In the genomic region with DNA sequence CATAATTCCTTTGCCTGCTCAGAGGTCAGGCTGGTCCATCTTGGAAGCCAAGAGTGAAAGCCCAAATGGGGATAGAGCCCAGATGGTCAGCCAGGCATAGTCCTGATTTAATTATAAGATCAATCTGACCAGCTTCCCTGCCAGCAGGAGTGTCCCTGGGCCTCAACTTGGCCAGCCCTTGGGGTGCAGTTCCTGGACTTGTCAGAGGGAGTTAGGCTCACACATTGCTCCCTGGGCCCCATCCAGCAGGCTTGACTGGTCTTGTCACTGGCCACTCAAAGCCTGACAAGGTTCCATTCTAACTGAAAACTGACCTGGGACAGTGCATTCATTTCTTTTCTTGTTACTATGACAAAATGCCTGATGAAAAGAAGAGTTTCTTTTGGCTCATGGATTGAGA, we compare ENCODE assay signal across 22 mouse cellular contexts. TPM values are rescaled to one million over a fixed set of nuclear protein-coding genes. Genes with fewer than 3 reads are reported as not detected.
A peak's percentile ranks its signal among the peaks of the same experiment; 100 is the strongest.
DNase-seq lines count a peak whose midpoint lies in the region; ATAC-seq and TF ChIP-seq lines count a peak whose summit lies in the region.
"Had no signal": no experiment of that assay in that cellular context is flagged by ENCODE, and none has a peak within 500 bp of the region (broad histone marks: within the 10 kb centered on the region; RNA-seq: fewer than 3 reads in every experiment).

No protein-coding gene starts in this region.

- no peaks in the 10 kb centered on the region for H3K9me3 ChIP-seq in lung, postnatal 0 days (ENCODE audit: low read length)
- H3K9me3 ChIP-seq in hindbrain, postnatal 0 days (ENCODE audit: low read length): no peaks in the 10 kb centered on the region
- H3K9me3 ChIP-seq: embryonic facial prominence, embryonic 10.5 days; forebrain, embryonic 15.5 days; hindbrain, embryonic 12.5 days; limb, embryonic 10.5 days had no signal

- H3K4me1 ChIP-seq in lung, postnatal 0 days (ENCODE audit: insufficient read depth, low read depth, low read length): no peaks in the 10 kb centered on the region
- no peaks in the 10 kb centered on the region for H3K4me1 ChIP-seq in lung, adult 2 months (ENCODE audit: control insufficient read depth, insufficient read depth, low read length)
- no peaks in the 10 kb centered on the region for H3K4me1 ChIP-seq in hindbrain, postnatal 0 days (ENCODE audit: insufficient read depth, low read length)
- H3K4me1 ChIP-seq: embryonic facial prominence, embryonic 10.5 days; forebrain, embryonic 15.5 days; hindbrain, embryonic 12.5 days; limb, embryonic 10.5 days had no signal

- no peak overlapping the region for H3K4me3 ChIP-seq in lung, postnatal 0 days (ENCODE audit: low read depth, low read length)
- H3K4me3 ChIP-seq in lung, adult 2 months (replicated peaks; ENCODE audit: extremely low read depth, low read depth, low read length): no peak overlapping the region
- no peak overlapping the region for H3K4me3 ChIP-seq in hindbrain, postnatal 0 days (ENCODE audit: low read length)
- H3K4me3 ChIP-seq: embryonic facial prominence, embryonic 10.5 days; forebrain, embryonic 15.5 days; hindbrain, embryonic 12.5 days; left cerebral cortex, adult 2 months; limb, embryonic 10.5 days had no signal

- H3K27me3 ChIP-seq in lung, postnatal 0 days (replicated peaks; ENCODE audit: insufficient read depth, low read length): no peaks in the 10 kb centered on the region
- H3K27me3 ChIP-seq in hindbrain, postnatal 0 days (ENCODE audit: insufficient read depth, low read length): no peaks in the 10 kb centered on the region
- H3K27me3 ChIP-seq: forebrain, embryonic 15.5 days; hindbrain, embryonic 12.5 days had no signal

- no peak overlapping the region for H3K27ac ChIP-seq in lung, postnatal 0 days (ENCODE audit: low read length)
- H3K27ac ChIP-seq in hindbrain, postnatal 0 days: no peak overlapping the region
- H3K27ac ChIP-seq: embryonic facial prominence, embryonic 10.5 days; forebrain, embryonic 15.5 days; hindbrain, embryonic 12.5 days; left cerebral cortex, adult 2 months; limb, embryonic 10.5 days had no signal

- H3K36me3 ChIP-seq in lung, postnatal 0 days (ENCODE audit: insufficient read depth, low read length): no peaks in the 10 kb centered on the region
- no peaks in the 10 kb centered on the region for H3K36me3 ChIP-seq in hindbrain, postnatal 0 days (ENCODE audit: insufficient read depth, low read length)
- H3K36me3 ChIP-seq: embryonic facial prominence, embryonic 10.5 days; forebrain, embryonic 15.5 days; hindbrain, embryonic 12.5 days; limb, embryonic 10.5 days had no signal

- no peak overlapping the region for H3K4me2 ChIP-seq in lung, postnatal 0 days (replicated peaks; ENCODE audit: low read depth, low read length)
- no peak overlapping the region for H3K4me2 ChIP-seq in hindbrain, postnatal 0 days (ENCODE audit: low read depth, low read length)
- H3K4me2 ChIP-seq: forebrain, embryonic 15.5 days; hindbrain, embryonic 12.5 days; midbrain, embryonic 11.5 days had no signal

- peak; percentile 91 for ATAC-seq in cerebellum, adult (ENCODE audit: insufficient number of reproducible peaks, low FRiP score, low TSS enrichment)
- ATAC-seq in lung, postnatal 0 days: peak; percentile 55; the same call in 1 of the 2 replicates
- no peak for ATAC-seq in hindbrain, postnatal 0 days
- ATAC-seq: forebrain, embryonic 15.5 days had no signal

- TF ChIP-seq POLR2A in lung, adult 2 months (IDR thresholded peaks at IDR 0.05; ENCODE audit: borderline replicate concordance, extremely low read depth, low read depth, low read length): no peak

- H3K9ac ChIP-seq in lung, postnatal 0 days (replicated peaks; ENCODE audit: low read depth): no peak overlapping the region
- no peak overlapping the region for H3K9ac ChIP-seq in hindbrain, postnatal 0 days (replicated peaks; ENCODE audit: low read length)
- H3K9ac ChIP-seq: forebrain, embryonic 15.5 days; hindbrain, embryonic 12.5 days had no signal

- TF ChIP-seq CTCF in lung, postnatal 0 days (IDR thresholded peaks at IDR 0.05): no peak
- TF ChIP-seq CTCF in lung, adult 2 months (IDR thresholded peaks at IDR 0.05; ENCODE audit: insufficient read depth, low read length): no peak
- TF ChIP-seq CTCF in hindbrain, postnatal 0 days (IDR thresholded peaks at IDR 0.05; ENCODE audit: low read depth): no peak

- TF ChIP-seq EP300 in lung, postnatal 0 days (IDR thresholded peaks at IDR 0.05): no peak

- DNase-seq in cerebellum, postnatal 4 days (ENCODE audit: low spot score in 2 of 2): no peak
- no peak for DNase-seq in lung, postnatal 0 days (ENCODE audit: low spot score)
- no peak for DNase-seq in lung, adult 2 months
- DNase-seq in cerebellum, adult 9-11 months: peak; percentile 88
- DNase-seq in hindbrain, postnatal 0 days (ENCODE audit: low spot score): no peak
- no peak for DNase-seq in adrenal gland, adult 8-10 months
- no peak for DNase-seq in gastrocnemius, postnatal 4 days (ENCODE audit: low spot score in 2 of 2)
- DNase-seq: adrenal gland, postnatal 25 days; kidney, adult 18-20 months; layer of hippocampus, adult 9-11 months; thymus, adult 18-20 months; thymus, postnatal 4 days had no signal

RNA-seq across cellular contexts. Expression of a gene that starts 21.4 kb away (rescaled TPM):
- 0.87 and 0.93 TPM in 2 replicates for polyA plus RNA-seq in lung, postnatal 0 days (2015; fragmentation: Nextera tagmentation; extraction: Ambion mirVana)
- polyA plus RNA-seq in lung, adult 2 months (2012; rRNA removed): 2.1 and 3.3 TPM in 2 replicates
- total RNA-seq in hindbrain, postnatal 0 days (2014; rRNA removed): 15.5 and 17.2 TPM in 2 replicates
- polyA plus RNA-seq in hindbrain, postnatal 0 days (2015; fragmentation: Nextera tagmentation; extraction: Ambion mirVana): 1.8 and 2.1 TPM in 2 replicates
- 1 to 10 TPM in 2 of 4 experiments, under 1 TPM in 2; 0.61 to 2.3 (median 1.1) TPM for total RNA-seq in adrenal gland, adult 8-10 months (2022)
- 1 to 10 TPM; 2.8 to 4.1 TPM for total RNA-seq in gastrocnemius, postnatal 4 days (2021)
- total RNA-seq: common myeloid progenitor, adult 5-6 weeks; granulocyte monocyte progenitor cell, adult 5-6 weeks; megakaryocyte progenitor cell, adult 5-6 weeks had no signal
